Mouse (Mus musculus): ENCODE results near the gene Bcorl1. TPM values are rescaled to one million over a fixed set of nuclear protein-coding genes. Genes with fewer than 3 reads are reported as not detected.

Bcorl1 gene
- polyA plus RNA-seq, 1 experiment = 3.7 TPM

DNA sequence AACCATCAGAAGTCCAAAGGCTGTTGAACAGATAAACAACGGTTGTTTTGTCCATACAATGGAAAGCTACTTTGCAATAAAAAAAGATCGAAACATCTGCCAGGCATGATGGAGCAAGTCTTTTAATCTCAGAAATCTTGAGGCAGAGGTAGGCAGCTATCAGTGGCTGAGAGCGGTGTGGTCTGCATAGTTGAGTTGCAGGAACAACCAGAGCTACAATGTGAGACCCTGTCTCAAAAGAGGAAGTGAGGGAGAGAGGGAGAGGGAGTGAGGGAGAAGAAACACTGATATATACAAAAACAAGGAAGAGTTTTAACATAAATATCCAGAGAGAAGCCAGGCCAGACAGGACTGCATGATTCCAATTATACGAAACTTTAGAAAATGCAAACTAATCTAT is 103.5 kb downstream of the Bcorl1 start:
- no peak overlapping the region for H3ac ChIP-seq (ENCODE audit: control insufficient read depth, insufficient read length, low read depth)
- no peaks in the 10 kb centered on the region for H3K36me3 ChIP-seq (ENCODE audit: control insufficient read depth, insufficient read depth)
- H3K27me3 ChIP-seq (ENCODE audit: control insufficient read depth, insufficient read depth, insufficient read length) = no peaks in the 10 kb centered on the region
- H3K79me2 ChIP-seq (ENCODE audit: control insufficient read depth, insufficient read depth) = peaks cover 99% of the 10 kb centered on the region
- TF ChIP-seq CEBPB (IDR thresholded peaks at IDR 0.05; ENCODE audit: low read depth) (no peak), MYOG (IDR thresholded peaks at IDR 0.05; ENCODE audit: control insufficient read depth, extremely low read depth, insufficient read length) (no peak), FOSL1 (IDR thresholded peaks at IDR 0.05; ENCODE audit: insufficient read depth, low read length, poor library complexity, severe bottlenecking) (no peak), USF1 (IDR thresholded peaks at IDR 0.05; ENCODE audit: low read depth) (no peak), CTCF (IDR thresholded peaks at IDR 0.05; ENCODE audit: control insufficient read depth, insufficient read depth, insufficient read length) (no peak), MYOD1 (IDR thresholded peaks at IDR 0.05; ENCODE audit: control insufficient read depth, insufficient read length, low read depth) (no peak), MAX (IDR thresholded peaks at IDR 0.05) (no peak)
- no peak overlapping the region for H3K4me3 ChIP-seq (ENCODE audit: insufficient read depth, poor library complexity, severe bottlenecking)
- peaks cover 72% of the 10 kb centered on the region for H3K79me3 ChIP-seq (ENCODE audit: low read depth)

DNA sequence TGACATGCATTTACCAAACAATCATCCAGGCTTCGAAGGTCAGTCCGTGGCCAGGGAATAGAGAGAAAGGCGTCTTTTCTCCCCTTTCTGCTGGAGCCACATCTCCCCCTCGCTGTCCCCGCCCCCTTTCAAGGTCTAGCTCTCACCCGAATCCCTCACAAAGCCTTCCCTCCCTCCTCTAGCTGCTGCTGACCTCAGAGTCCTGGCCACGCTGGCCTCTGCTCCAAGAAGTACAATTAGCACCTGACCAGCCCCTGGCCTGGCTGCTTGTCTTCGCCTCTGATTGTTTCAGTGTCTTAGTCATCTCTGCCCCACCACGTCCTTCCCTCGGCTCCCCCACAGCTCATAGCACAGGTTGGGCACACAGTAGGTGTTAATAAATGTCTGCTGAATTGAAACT is 108.5 kb downstream of the Bcorl1 start:
- TF ChIP-seq FOSL1 (IDR thresholded peaks at IDR 0.05; ENCODE audit: insufficient read depth, low read length, poor library complexity, severe bottlenecking) = no peak
- no peak for TF ChIP-seq MYOG (IDR thresholded peaks at IDR 0.05; ENCODE audit: control insufficient read depth, extremely low read depth, insufficient read length)
- TF ChIP-seq USF1 (IDR thresholded peaks at IDR 0.05; ENCODE audit: low read depth) = no peak
- no peak for TF ChIP-seq MYOD1 (IDR thresholded peaks at IDR 0.05; ENCODE audit: control insufficient read depth, insufficient read length, low read depth)
- TF ChIP-seq MAX (IDR thresholded peaks at IDR 0.05) = no peak
- TF ChIP-seq CEBPB (IDR thresholded peaks at IDR 0.05; ENCODE audit: low read depth) = no peak
- no peak for TF ChIP-seq CTCF (IDR thresholded peaks at IDR 0.05; ENCODE audit: control insufficient read depth, insufficient read depth, insufficient read length)
- no peak overlapping the region for H3ac ChIP-seq (ENCODE audit: control insufficient read depth, insufficient read length, low read depth)

DNA sequence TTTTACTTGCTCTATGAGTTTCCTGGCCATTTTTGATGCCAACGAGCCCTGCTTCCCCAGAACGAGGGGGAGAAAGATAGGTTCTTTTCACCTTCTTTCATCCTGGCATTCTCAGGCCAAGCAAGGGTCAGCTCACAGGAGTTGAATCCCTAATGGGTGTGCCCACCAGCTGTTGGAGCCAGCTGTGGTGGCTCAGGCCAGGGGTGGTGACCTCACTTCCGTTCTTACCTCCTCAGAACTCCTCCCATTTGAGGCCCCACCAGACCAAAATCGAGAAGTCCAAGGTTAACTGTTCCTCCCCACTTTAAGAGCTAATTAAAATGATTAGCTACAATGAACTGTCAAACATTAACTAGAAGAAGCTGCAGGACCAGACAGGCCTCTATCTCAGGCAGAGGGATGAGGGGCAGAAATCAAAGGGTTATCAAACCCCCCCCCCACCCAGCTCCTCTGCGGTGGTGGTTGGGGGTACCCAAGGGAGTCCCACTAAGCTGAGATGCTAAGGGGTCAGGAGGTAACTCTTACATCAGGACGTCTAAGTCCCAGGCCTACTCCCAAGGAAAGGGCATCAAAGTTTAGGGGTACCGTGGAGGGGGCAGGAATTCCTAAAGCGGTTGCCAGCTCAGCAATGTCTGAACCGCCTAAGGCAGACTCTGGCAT is 111.2 kb downstream of the Bcorl1 start:
- H3ac ChIP-seq (ENCODE audit: control insufficient read depth, insufficient read length, low read depth) = peak overlapping the region; percentile 54
- TF ChIP-seq MYOD1 (IDR thresholded peaks at IDR 0.05; ENCODE audit: control insufficient read depth, insufficient read length, low read depth) (peak; percentile 65), MYOG (IDR thresholded peaks at IDR 0.05; ENCODE audit: control insufficient read depth, extremely low read depth, insufficient read length) (no peak), CTCF (IDR thresholded peaks at IDR 0.05; ENCODE audit: control insufficient read depth, insufficient read depth, insufficient read length) (no peak), CEBPB (IDR thresholded peaks at IDR 0.05; ENCODE audit: low read depth) (no peak)
- peaks cover 46% of the 10 kb centered on the region for H3K79me3 ChIP-seq (ENCODE audit: low read depth)
- peaks cover 59% of the 10 kb centered on the region for H3K79me2 ChIP-seq (ENCODE audit: control insufficient read depth, insufficient read depth)
- peak overlapping the region; percentile 50 for H3K4me3 ChIP-seq (ENCODE audit: insufficient read depth, poor library complexity, severe bottlenecking)
- H3K36me3 ChIP-seq (ENCODE audit: control insufficient read depth, insufficient read depth) = no peaks in the 10 kb centered on the region
- no peaks in the 10 kb centered on the region for H3K27me3 ChIP-seq (ENCODE audit: control insufficient read depth, insufficient read depth, insufficient read length)

More for the DNA sequence above, 108.5 kb downstream of the Bcorl1 start:
- H3K27me3 ChIP-seq (ENCODE audit: control insufficient read depth, insufficient read depth, insufficient read length) = no peaks in the 10 kb centered on the region
- no peaks in the 10 kb centered on the region for H3K36me3 ChIP-seq (ENCODE audit: control insufficient read depth, insufficient read depth)
- peaks cover 61% of the 10 kb centered on the region for H3K79me3 ChIP-seq (ENCODE audit: low read depth)
- peaks cover 86% of the 10 kb centered on the region for H3K79me2 ChIP-seq (ENCODE audit: control insufficient read depth, insufficient read depth)
- no peak overlapping the region for H3K4me3 ChIP-seq (ENCODE audit: insufficient read depth, poor library complexity, severe bottlenecking)

DNA sequence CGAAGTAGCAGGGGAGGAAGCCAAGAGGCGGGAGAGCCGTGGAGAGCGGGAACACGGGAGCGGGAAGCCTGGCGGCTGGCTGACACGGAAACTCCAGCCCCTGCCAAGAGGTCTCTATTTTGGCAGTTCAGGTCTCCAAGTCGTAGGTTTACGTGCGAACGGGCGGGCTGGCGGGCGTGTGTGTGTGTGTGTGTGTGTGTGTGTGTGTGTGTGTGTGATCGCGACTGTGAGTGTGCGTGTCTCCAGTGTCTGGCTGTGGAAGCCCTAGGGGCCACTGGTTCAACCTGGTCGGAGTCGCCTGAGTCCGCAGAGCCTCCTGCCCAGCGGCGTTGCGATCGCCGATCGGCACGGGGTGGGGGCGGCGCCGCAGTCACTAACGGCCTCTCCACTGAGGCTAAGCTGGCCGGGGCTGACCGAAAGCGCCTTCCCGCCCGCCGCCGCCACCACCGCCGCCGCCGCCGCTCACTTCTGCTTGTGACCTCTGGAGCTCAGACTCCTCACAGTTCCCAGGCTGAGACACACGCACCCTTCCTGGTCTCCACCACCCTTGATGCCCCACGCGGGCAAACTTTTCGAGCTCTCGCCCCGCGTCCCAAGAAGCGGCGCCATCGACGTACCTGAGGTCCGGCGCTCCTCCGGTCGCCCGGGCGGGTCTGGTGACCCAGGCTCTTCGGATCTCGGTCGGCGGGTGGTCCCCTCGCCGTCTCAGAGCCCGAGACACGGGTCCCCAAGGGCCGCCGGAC is 111.9 kb downstream of the Bcorl1 start:
- Histone ChIP-seq H3K79me3 (ENCODE audit: low read depth) (peaks cover 40% of the 10 kb centered on the region), H3K27me3 (ENCODE audit: control insufficient read depth, insufficient read depth, insufficient read length) (no peaks in the 10 kb centered on the region), H3K79me2 (ENCODE audit: control insufficient read depth, insufficient read depth) (peaks cover 52% of the 10 kb centered on the region), H3ac (ENCODE audit: control insufficient read depth, insufficient read length, low read depth) (peak overlapping the region; percentile 54), H3K36me3 (ENCODE audit: control insufficient read depth, insufficient read depth) (no peaks in the 10 kb centered on the region), H3K4me3 (ENCODE audit: insufficient read depth, poor library complexity, severe bottlenecking) (peak overlapping the region; percentile 50)
- TF ChIP-seq CEBPB (IDR thresholded peaks at IDR 0.05; ENCODE audit: low read depth) = no peak
- no peak for TF ChIP-seq MYOD1 (IDR thresholded peaks at IDR 0.05; ENCODE audit: control insufficient read depth, insufficient read length, low read depth)
- TF ChIP-seq MAX (IDR thresholded peaks at IDR 0.05) = no peak
- no peak for TF ChIP-seq FOSL1 (IDR thresholded peaks at IDR 0.05; ENCODE audit: insufficient read depth, low read length, poor library complexity, severe bottlenecking)
- no peak for TF ChIP-seq MYOG (IDR thresholded peaks at IDR 0.05; ENCODE audit: control insufficient read depth, extremely low read depth, insufficient read length)
- no peak for TF ChIP-seq USF1 (IDR thresholded peaks at IDR 0.05; ENCODE audit: low read depth)

DNA sequence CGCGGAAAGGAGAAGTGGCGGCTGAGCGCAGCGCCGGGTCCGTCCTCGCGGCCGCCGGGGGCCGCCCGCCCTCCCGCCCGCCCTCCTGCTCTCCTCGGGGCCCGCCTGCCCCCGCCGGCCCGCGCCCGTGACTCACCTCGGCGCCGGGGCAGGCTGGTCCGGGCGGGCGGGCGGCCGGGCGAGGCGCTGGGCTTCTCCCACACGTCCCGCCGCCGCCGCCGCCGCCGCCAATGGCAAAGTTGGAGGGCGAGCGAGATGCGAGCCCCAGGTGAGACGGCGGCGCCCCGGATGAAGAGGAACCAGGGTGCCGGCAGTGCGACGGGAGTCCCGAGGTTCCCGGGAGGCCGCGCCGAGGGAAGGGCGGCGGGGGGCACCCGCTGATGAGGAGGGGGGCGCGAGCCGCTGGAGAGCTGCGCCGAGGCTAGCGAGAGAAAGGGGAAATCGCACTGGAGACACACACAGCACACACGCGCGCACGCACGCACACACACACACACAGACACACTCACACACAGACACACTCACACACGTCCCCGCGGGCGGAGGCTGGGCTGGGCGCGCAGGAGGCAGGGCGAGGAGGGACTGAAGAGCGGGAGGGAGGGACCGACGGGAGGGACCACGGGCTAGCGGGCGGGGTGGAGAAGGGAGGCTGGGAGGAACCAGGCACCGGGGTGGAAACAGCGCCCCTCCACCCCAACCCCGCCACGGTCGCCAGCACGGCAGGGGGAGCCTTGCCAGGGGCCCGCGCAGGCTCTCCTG is 112.8 kb downstream of the Bcorl1 start:
- Histone ChIP-seq H3K79me3 (ENCODE audit: low read depth) (peaks cover 35% of the 10 kb centered on the region), H3K4me3 (ENCODE audit: insufficient read depth, poor library complexity, severe bottlenecking) (peak overlapping the region; percentile 50), H3K79me2 (ENCODE audit: control insufficient read depth, insufficient read depth) (peaks cover 44% of the 10 kb centered on the region), H3K36me3 (ENCODE audit: control insufficient read depth, insufficient read depth) (no peaks in the 10 kb centered on the region), H3ac (ENCODE audit: control insufficient read depth, insufficient read length, low read depth) (peak overlapping the region; percentile 75), H3K27me3 (ENCODE audit: control insufficient read depth, insufficient read depth, insufficient read length) (no peaks in the 10 kb centered on the region)
- peak; percentile 12 for TF ChIP-seq CTCF (IDR thresholded peaks at IDR 0.05; ENCODE audit: control insufficient read depth, insufficient read depth, insufficient read length)
- TF ChIP-seq FOSL1 (IDR thresholded peaks at IDR 0.05; ENCODE audit: insufficient read depth, low read length, poor library complexity, severe bottlenecking) = no peak
- no peak for TF ChIP-seq MYOG (IDR thresholded peaks at IDR 0.05; ENCODE audit: control insufficient read depth, extremely low read depth, insufficient read length)
- TF ChIP-seq USF1 (IDR thresholded peaks at IDR 0.05; ENCODE audit: low read depth) = no peak
- TF ChIP-seq MAX (IDR thresholded peaks at IDR 0.05) = no peak
- TF ChIP-seq MYOD1 (IDR thresholded peaks at IDR 0.05; ENCODE audit: control insufficient read depth, insufficient read length, low read depth) = no peak
- no peak for TF ChIP-seq CEBPB (IDR thresholded peaks at IDR 0.05; ENCODE audit: low read depth)

All from C2C12 (cell line).